Mouse (Mus musculus) thymus, adult 2 months (tissue): ENCODE results near the gene Entpd5.

Experiments
- CTCF ChIP-seq: fragments of 200-500 bp; IDR thresholded peaks from 2 replicates; pipeline ENCODE4 v1.5.1; 2012; ENCODE audit warnings: mild to moderate bottlenecking, control low read depth, low read length, moderate library complexity, borderline replicate concordance; ENCODE audit not compliant: control insufficient read depth, poor library complexity, insufficient read depth; ENCODE audit errors: extremely low read depth
- POLR2A ChIP-seq: fragments of 200-500 bp; IDR thresholded peaks from 2 replicates; pipeline ENCODE4 v1.6.1; 2012; ENCODE audit warnings: mild to moderate bottlenecking, low read length, control low read depth, moderate library complexity; ENCODE audit not compliant: control insufficient read depth, poor library complexity, insufficient read depth; ENCODE audit errors: extremely low read depth

- TF ChIP-seq POLR2A = no peak
- TF ChIP-seq CTCF = no peak
These were observed 18.5 kb downstream of the Entpd5 start for GRCm38 (mm10) chr12:84390336-84390735.
